Mouse (Mus musculus): Measurements from ENCODE around the gene Nomo1. TPM values are rescaled to one million over a fixed set of nuclear protein-coding genes. Genes with fewer than 3 reads are reported as not detected.

Nomo1 gene
- polyA plus RNA-seq, 1 experiment from 2014 or later = 24.5 TPM

DNA sequence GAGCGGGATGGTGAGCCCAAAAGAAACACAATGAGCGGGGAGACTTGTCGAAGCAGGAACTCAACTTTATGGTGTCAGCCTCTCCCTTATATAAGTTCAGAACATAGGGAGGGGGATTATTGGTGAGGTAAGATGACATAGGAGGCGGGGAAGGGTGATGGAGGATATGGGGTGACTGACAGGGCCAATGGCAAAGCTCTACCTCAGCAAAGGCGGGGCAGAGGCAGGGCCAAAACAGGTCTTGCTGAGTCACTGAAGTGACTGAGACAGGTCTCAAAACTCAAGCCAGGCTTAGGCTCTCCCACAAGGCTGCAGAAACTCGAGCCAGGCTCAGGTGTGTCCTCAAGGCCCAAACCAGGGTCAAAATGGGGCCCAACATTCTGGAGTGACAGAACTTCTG lies 52.9 kb downstream of the Nomo1 start:
- 82% methylated on average over 6 of the region's 6 CpGs for WGBS
- Histone ChIP-seq H3K9me3 (ENCODE audit: control insufficient read depth, low read length) (peaks cover 5% of the 10 kb centered on the region; the same call in 1 of the 2 replicates), H3K36me3 (ENCODE audit: control insufficient read depth, insufficient read depth, low read length) (peaks cover 27% of the 10 kb centered on the region), H3K27ac (ENCODE audit: low read depth, low read length) (no peak overlapping the region), H3K9ac (ENCODE audit: low read depth, low read length) (no peak overlapping the region), H3K4me1 (ENCODE audit: control insufficient read depth, insufficient read depth, low read length) (no peaks in the 10 kb centered on the region), H3K27me3 (ENCODE audit: control insufficient read depth, insufficient read depth, low read length) (no peaks in the 10 kb centered on the region), H3K4me3 (ENCODE audit: low read length) (no peak overlapping the region), H3K4me2 (replicated peaks; ENCODE audit: low read depth, low read length) (no peak overlapping the region)
- no peak for ATAC-seq (ENCODE audit: low FRiP score, low TSS enrichment)

DNA sequence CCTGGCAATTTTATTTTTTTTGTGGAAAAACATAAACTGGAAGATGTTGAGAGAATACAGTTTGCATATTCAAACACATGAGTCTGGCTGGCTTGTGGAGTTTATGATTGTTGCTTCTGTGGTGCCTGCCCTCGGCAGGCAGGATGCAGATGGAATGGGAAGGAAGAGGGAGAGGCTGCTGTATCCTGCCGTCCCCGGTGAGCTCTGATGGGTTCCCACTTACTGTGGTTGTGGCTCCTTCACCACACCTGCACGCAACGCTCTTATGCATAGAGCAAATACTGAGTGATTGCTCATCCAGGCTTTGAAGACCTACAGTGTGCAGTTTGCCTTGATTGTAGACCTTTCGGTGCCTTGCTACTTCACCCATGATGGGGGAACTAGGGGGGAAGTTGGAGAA lies 54.7 kb downstream of the Nomo1 start:
- Histone ChIP-seq H3K27ac (ENCODE audit: low read depth, low read length) (no peak overlapping the region), H3K4me1 (ENCODE audit: control insufficient read depth, insufficient read depth, low read length) (no peaks in the 10 kb centered on the region), H3K36me3 (ENCODE audit: control insufficient read depth, insufficient read depth, low read length) (peaks cover 9% of the 10 kb centered on the region), H3K4me3 (ENCODE audit: low read length) (no peak overlapping the region), H3K9me3 (ENCODE audit: control insufficient read depth, low read length) (peaks cover 5% of the 10 kb centered on the region; the same call in 1 of the 2 replicates), H3K4me2 (replicated peaks; ENCODE audit: low read depth, low read length) (no peak overlapping the region), H3K27me3 (ENCODE audit: control insufficient read depth, insufficient read depth, low read length) (no peaks in the 10 kb centered on the region; the same call in 1 of the 2 replicates), H3K9ac (ENCODE audit: low read depth, low read length) (no peak overlapping the region)
- no peak for ATAC-seq (ENCODE audit: low FRiP score, low TSS enrichment)
- 88% methylated on average over 6 of the region's 6 CpGs for WGBS

DNA sequence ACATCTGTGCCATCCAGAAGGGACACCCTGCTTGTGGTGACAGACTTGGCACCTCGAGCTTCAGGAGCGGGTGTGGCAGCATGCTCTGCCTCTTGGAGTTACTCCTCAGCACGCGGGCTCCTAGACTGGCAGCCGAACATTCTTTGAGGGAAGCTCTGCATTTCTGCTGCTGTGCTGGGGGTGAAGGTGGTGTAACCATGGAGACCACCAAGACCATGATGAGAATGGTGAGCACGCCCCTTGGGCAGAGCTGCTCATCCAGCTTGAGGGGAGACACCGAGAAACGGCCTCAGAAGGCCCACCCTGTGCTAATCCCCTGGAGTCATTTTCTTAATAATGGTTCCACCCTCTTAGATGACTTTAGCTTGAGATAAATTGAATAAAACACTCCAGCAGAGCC lies 59.3 kb downstream of the Nomo1 start:
- no peak overlapping the region for H3K27ac ChIP-seq (ENCODE audit: low read depth, low read length)
- H3K4me1 ChIP-seq (ENCODE audit: control insufficient read depth, insufficient read depth, low read length) = no peaks in the 10 kb centered on the region
- H3K4me2 ChIP-seq (replicated peaks; ENCODE audit: low read depth, low read length) = no peak overlapping the region
- H3K27me3 ChIP-seq (ENCODE audit: control insufficient read depth, insufficient read depth, low read length) = peaks cover 4% of the 10 kb centered on the region
- 61% methylated on average over 8 of the region's 8 CpGs for WGBS
- H3K4me3 ChIP-seq (ENCODE audit: low read length) = no peak overlapping the region
- peaks cover 5% of the 10 kb centered on the region; the same call in 1 of the 2 replicates for H3K9me3 ChIP-seq (ENCODE audit: control insufficient read depth, low read length)
- no peak overlapping the region for H3K9ac ChIP-seq (ENCODE audit: low read depth, low read length)
- no peaks in the 10 kb centered on the region for H3K36me3 ChIP-seq (ENCODE audit: control insufficient read depth, insufficient read depth, low read length)
- no peak for ATAC-seq (ENCODE audit: low FRiP score, low TSS enrichment)

DNA sequence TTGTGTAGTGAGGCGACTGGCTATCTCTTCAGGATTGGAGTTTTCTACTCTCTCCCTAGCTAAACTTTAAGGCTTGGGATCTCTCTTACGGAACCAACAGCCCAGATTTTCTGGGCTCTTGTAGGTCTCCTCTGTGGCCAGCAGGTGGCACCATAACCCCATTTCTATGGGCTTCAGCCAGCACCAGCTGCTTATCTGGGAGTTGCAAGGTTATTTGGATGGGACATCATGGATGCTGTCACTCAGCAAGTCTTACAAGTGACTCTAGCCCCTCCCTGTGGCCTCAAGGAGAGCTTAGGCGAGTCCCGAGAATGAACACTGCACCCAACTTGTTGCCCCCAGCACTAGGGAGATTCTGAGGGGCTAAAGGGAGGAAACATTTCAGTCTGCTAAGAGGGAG lies 62.6 kb downstream of the Nomo1 start:
- no peak overlapping the region for H3K4me3 ChIP-seq (ENCODE audit: low read length)
- no peaks in the 10 kb centered on the region for H3K4me1 ChIP-seq (ENCODE audit: control insufficient read depth, insufficient read depth, low read length)
- H3K27ac ChIP-seq (ENCODE audit: low read depth, low read length) = no peak overlapping the region
- peaks cover 4% of the 10 kb centered on the region for H3K27me3 ChIP-seq (ENCODE audit: control insufficient read depth, insufficient read depth, low read length)
- 0 out of 2 replicates have a peak, but pooled peaks have one; percentile 20 for ATAC-seq (ENCODE audit: low FRiP score, low TSS enrichment)
- no peaks in the 10 kb centered on the region for H3K9me3 ChIP-seq (ENCODE audit: control insufficient read depth, low read length)
- H3K36me3 ChIP-seq (ENCODE audit: control insufficient read depth, insufficient read depth, low read length) = no peaks in the 10 kb centered on the region
- no peak overlapping the region for H3K9ac ChIP-seq (ENCODE audit: low read depth, low read length)
- WGBS = 1% methylated on average over 4 of the region's 4 CpGs
- H3K4me2 ChIP-seq (replicated peaks; ENCODE audit: low read depth, low read length) = no peak overlapping the region

DNA sequence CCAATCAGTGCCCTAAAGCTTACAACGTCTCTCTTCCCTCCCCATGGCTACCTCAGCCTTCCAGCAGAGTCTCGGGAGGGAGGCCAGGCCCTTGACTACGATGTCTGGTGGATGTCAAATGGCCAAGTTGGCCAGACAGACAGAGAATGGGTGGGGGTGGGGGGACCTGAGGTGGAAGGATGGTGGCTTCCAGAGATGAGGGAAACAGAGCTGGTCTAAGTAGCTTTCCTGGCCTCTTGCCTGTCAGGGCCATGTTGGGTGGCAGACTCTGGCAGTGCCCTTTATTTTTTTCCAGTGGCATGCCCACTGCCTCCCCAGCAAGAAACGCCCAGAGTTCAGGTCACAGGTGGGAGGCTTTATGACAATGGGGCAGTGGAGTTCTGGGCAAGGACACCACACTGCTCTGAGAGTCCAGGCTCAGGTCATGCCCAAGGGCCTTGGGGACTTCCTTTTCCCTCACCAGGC lies 63.9 kb downstream of the Nomo1 start:
- Histone ChIP-seq H3K36me3 (ENCODE audit: control insufficient read depth, insufficient read depth, low read length) (no peaks in the 10 kb centered on the region), H3K9ac (ENCODE audit: low read depth, low read length) (no peak overlapping the region), H3K4me1 (ENCODE audit: control insufficient read depth, insufficient read depth, low read length) (no peaks in the 10 kb centered on the region), H3K4me3 (ENCODE audit: low read length) (no peak overlapping the region), H3K4me2 (replicated peaks; ENCODE audit: low read depth, low read length) (no peak overlapping the region), H3K27ac (ENCODE audit: low read depth, low read length) (no peak overlapping the region), H3K27me3 (ENCODE audit: control insufficient read depth, insufficient read depth, low read length) (peaks cover 4% of the 10 kb centered on the region), H3K9me3 (ENCODE audit: control insufficient read depth, low read length) (no peaks in the 10 kb centered on the region)
- 47% methylated on average over 4 of the region's 4 CpGs for WGBS
- no peak for ATAC-seq (ENCODE audit: low FRiP score, low TSS enrichment)

DNA sequence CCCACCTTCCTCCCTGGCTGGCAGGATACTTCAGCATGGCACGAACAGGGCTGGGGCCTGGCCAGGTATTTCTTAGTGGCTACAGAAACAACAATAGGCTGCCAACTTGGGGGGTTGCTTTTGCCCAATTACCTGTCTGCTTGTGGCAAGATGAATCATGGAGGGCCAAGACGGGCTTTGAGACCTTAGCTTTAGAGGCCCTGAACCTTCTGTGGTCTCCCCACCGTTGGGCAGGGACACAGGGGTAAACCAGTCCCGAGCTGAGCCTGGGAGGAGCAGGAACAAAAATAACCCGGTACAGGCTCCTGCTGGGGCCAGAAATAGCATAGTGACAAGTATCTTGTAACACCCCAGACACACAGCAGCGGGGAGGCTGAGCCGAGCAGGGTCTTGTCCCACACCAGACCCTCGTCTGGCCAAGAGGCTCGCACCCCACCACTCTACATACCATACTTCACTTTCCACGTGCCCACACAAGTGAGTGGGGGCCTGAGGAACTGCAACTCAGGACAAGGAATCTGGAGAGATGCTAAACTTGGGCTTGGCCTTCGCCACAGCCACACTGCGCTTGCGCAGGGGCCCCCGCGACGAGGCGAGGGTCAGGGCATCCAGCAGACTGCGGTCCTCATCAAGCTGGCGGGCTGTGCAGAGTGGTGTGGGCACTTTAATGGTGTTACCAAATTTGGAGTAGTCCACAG lies 64.9 kb downstream of the Nomo1 start:
- H3K4me3 ChIP-seq (ENCODE audit: low read length) = no peak overlapping the region
- WGBS = 84% methylated on average over 19 of the region's 19 CpGs

DNA sequence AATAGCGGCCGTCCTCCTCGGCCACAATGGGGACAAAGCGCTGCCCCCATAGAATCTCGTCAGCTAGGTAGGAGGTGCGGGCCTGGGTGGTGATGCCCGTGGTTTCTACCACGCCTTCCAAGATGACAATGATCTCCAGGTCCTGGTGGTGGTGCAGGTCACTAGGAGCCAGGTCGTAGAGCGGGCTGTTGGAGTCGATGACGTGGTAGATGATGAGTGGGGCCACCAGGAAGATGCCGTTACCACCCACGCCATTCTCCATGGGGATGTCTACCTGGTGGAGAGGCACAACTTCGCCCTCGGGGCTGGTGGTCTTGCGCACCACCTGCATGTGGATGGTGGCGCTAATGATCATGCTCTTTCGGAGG lies 65.4 kb downstream of the Nomo1 start:
- Histone ChIP-seq H3K27ac (ENCODE audit: low read depth, low read length) (no peak overlapping the region), H3K4me1 (ENCODE audit: control insufficient read depth, insufficient read depth, low read length) (no peaks in the 10 kb centered on the region), H3K9me3 (ENCODE audit: control insufficient read depth, low read length) (no peaks in the 10 kb centered on the region), H3K36me3 (ENCODE audit: control insufficient read depth, insufficient read depth, low read length) (no peaks in the 10 kb centered on the region), H3K4me3 (ENCODE audit: low read length) (no peak overlapping the region), H3K27me3 (ENCODE audit: control insufficient read depth, insufficient read depth, low read length) (peaks cover 4% of the 10 kb centered on the region; the same call in 1 of the 2 replicates), H3K9ac (ENCODE audit: low read depth, low read length) (no peak overlapping the region), H3K4me2 (replicated peaks; ENCODE audit: low read depth, low read length) (no peak overlapping the region)
- no peak for ATAC-seq (ENCODE audit: low FRiP score, low TSS enrichment)
- WGBS = 92% methylated on average over 19 of the region's 19 CpGs

More for the DNA sequence above, 64.9 kb downstream of the Nomo1 start:
- no peak overlapping the region for H3K9ac ChIP-seq (ENCODE audit: low read depth, low read length)
- ATAC-seq (ENCODE audit: low FRiP score, low TSS enrichment) = no peak
- no peak overlapping the region for H3K4me2 ChIP-seq (replicated peaks; ENCODE audit: low read depth, low read length)
- H3K9me3 ChIP-seq (ENCODE audit: control insufficient read depth, low read length) = no peaks in the 10 kb centered on the region
- H3K4me1 ChIP-seq (ENCODE audit: control insufficient read depth, insufficient read depth, low read length) = no peaks in the 10 kb centered on the region
- no peaks in the 10 kb centered on the region for H3K36me3 ChIP-seq (ENCODE audit: control insufficient read depth, insufficient read depth, low read length)
- no peak overlapping the region for H3K27ac ChIP-seq (ENCODE audit: low read depth, low read length)
- H3K27me3 ChIP-seq (ENCODE audit: control insufficient read depth, insufficient read depth, low read length) = peaks cover 4% of the 10 kb centered on the region; the same call in 1 of the 2 replicates

DNA sequence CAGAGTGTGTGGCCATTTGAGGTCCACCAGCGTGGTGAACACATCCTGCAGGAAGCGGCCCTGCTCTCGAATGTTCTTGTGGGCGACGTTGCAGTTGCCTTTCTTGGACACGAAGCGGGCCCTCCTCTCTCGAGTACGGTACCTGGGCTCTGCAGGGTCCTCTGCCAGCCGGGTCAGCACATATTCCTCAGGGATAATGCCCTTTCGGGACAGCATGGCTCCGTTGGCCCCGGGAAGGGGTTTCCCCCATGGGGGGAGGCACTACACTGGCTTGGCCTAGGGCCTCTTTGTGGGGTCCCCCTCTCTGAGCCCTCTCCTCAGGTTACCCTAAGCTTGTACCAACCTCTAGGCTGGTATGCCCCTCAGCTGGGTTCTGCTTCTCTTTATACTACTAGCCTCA lies 66.2 kb downstream of the Nomo1 start:
- Histone ChIP-seq H3K9ac (ENCODE audit: low read depth, low read length) (no peak overlapping the region), H3K27ac (ENCODE audit: low read depth, low read length) (no peak overlapping the region), H3K4me3 (ENCODE audit: low read length) (no peak overlapping the region), H3K36me3 (ENCODE audit: control insufficient read depth, insufficient read depth, low read length) (no peaks in the 10 kb centered on the region), H3K4me1 (ENCODE audit: control insufficient read depth, insufficient read depth, low read length) (no peaks in the 10 kb centered on the region), H3K9me3 (ENCODE audit: control insufficient read depth, low read length) (no peaks in the 10 kb centered on the region), H3K27me3 (ENCODE audit: control insufficient read depth, insufficient read depth, low read length) (no peaks in the 10 kb centered on the region; the same call in 1 of the 2 replicates), H3K4me2 (replicated peaks; ENCODE audit: low read depth, low read length) (no peak overlapping the region)
- no peak for ATAC-seq (ENCODE audit: low FRiP score, low TSS enrichment)
- 82% methylated on average over 13 of the region's 13 CpGs for WGBS

DNA sequence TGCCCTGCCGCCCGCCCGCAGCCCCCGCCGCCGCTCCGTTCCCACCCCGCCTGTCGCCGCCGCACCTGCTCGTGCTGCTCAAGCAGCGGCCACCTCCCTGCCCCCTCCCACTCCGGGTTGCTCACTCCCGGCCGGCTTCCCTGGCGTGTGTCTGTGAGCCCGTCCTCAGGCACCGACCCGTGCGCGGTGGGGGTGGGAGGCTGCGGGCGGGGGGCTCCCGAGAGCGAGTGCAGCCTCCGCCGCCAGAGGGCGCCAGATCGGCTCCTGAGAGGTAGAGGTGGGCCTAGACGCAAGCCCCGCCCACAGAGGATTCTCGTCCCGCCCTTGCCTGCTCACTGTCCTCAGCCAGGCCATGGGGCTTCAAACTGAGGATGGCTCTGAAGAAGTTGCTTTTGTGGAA lies 67.1 kb downstream of the Nomo1 start, which contains the start of gene Kcnj11:
Kcnj11 (minus strand) TSS at position 202 of the 400 bp plus-strand sequence.
- H3K9me3 ChIP-seq (ENCODE audit: control insufficient read depth, low read length) = no peaks in the 10 kb centered on the region
- WGBS = under 1% methylated on average over 30 of the region's 34 CpGs
- no peaks in the 10 kb centered on the region for H3K4me1 ChIP-seq (ENCODE audit: control insufficient read depth, insufficient read depth, low read length)
- no peak within 1 kb of the TSS for H3K27ac ChIP-seq (ENCODE audit: low read depth, low read length)
- H3K27me3 ChIP-seq (ENCODE audit: control insufficient read depth, insufficient read depth, low read length) = no peaks in the 10 kb centered on the region; the same call in 1 of the 2 replicates
- no peaks in the 10 kb centered on the region for H3K36me3 ChIP-seq (ENCODE audit: control insufficient read depth, insufficient read depth, low read length)
- peak within 1 kb of the TSS; percentile 52 for H3K4me3 ChIP-seq (ENCODE audit: low read length)
- H3K4me2 ChIP-seq (replicated peaks; ENCODE audit: low read depth, low read length) = peak within 1 kb of the TSS; percentile 85
- ATAC-seq (ENCODE audit: low FRiP score, low TSS enrichment) = peak; percentile 83
- peak within 1 kb of the TSS; percentile 63 for H3K9ac ChIP-seq (ENCODE audit: low read depth, low read length)

All from kidney, embryonic 14.5 days (tissue).